Mouse (Mus musculus) ES-Bruce4 (cell line): ENCODE results near the gene Wdr78.

Experiments
- CTCF ChIP-seq: IDR thresholded peaks from one replicate; pipeline ENCODE4 v1.8.1; 2011; ENCODE audit warnings: low read depth, low read length
- EP300 ChIP-seq: IDR thresholded peaks from 2 replicates; pipeline ENCODE4 v1.6.1; 2011; ENCODE audit warnings: low read depth, low read length; ENCODE audit not compliant: insufficient read depth
- POLR2A ChIP-seq: IDR thresholded peaks from one replicate; pipeline ENCODE4 v1.8.1; 2011; ENCODE audit warnings: low read length; ENCODE audit not compliant: insufficient read depth

DNA sequence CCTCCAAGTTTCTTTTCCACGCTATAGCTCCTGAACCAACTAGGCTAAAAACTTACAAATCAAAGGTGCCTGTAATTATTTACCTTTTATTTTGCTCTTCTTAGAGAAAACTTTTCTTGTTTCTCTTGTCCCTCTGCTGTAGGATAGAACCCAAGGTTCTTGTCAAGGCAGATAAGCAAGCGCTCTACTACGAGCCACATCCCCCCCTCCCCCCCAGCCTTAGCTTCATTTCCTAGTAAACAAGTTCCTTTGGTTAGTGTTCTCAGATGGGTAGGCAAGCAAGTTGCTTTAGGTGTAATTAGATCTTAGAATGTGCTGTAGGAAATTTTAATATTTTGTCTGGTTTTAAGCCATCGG is 5.7 kb upstream of the Wdr78 start:
- no peak for TF ChIP-seq CTCF
- TF ChIP-seq POLR2A: no peak
- TF ChIP-seq EP300: no peak
